Mouse (Mus musculus) brain, embryonic 18.5 days (tissue): ENCODE data around the gene Rnf215.
"Not testable (repeated sequence)": the region's sequence is repeated elsewhere in the genome, so short reads cannot be mapped to it uniquely, and the experiment has no call there.

ENCODE experiments used
- DNase-seq: peaks from one replicate; pipeline ENCODE4 v3.0.0-alpha.2; 2012; ENCODE audit warnings: low read depth, low spot score

Rnf215 gene

DNA sequence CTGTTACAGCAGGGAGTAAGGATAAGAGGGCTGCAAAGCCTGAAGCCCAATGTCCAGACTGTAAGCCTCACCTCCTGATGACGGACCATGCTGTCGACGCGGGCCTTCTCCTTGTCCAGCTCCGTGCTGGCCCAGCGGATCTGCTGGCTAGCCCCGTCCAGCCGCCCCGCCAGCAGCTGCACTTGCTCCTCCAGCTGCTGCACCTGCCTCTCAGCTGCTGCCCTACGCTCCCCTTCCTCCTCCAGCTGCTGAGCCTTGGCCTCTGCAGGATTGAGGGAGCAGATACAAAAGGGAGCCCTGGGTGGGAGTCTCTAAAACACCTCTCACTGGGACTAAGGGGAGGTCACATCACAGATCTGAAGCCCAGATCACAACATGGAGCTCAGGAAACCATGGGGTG is 12.1 kb downstream of the Rnf215 start:
- DNase-seq, result no peak

DNA sequence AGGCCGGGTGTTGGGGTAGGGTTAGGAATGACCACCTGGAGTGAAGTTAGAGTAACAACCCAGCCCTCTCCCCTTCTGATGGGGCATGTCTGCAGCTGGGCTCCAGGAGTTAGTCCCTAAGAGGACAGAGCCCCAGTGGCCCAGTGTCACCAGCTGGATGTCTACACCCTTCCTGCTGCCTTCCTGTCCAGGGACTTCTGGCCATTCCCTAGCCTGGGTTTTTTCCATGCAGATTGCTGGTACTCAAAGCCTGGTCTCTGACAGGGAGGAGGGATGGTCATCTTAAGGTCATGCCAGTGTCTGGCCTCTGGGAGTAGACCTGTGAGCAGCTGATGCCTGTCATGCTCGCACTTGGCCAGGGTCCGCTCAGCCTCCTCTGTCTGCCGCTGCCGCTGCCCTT is 13.1 kb downstream of the Rnf215 start:
- no peak for DNase-seq

DNA sequence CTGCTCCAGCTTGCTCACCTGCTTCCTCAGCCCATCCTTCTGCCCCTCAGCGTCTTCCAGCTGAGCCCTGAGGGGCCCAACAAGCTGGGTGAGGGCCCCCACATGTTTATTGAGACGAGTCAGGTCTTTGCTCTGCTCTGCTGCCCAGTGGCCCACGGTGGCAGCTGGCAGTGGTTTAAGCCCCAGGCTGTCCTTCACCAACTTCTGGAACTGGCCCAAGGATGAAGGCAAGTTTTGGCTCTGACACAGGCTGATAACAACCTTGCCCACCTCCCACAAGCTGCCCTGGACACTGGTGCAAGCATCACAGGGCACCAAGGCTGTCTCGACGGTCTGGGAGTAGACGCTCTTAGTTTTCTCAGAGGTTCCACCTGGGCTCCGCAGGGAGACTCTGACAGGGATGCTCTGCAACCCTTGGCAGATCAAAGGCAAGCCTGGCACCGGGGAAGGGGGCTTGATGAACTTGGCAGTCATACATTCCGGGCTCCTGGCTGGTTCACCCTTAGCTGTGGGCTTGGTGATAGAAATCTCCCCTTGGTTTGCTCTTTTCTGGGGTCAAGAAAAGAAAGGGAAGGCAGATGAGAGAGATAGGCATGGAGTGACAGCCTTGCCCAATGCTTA is 13.6 kb downstream of the Rnf215 start:
- DNase-seq, result no peak

DNA sequence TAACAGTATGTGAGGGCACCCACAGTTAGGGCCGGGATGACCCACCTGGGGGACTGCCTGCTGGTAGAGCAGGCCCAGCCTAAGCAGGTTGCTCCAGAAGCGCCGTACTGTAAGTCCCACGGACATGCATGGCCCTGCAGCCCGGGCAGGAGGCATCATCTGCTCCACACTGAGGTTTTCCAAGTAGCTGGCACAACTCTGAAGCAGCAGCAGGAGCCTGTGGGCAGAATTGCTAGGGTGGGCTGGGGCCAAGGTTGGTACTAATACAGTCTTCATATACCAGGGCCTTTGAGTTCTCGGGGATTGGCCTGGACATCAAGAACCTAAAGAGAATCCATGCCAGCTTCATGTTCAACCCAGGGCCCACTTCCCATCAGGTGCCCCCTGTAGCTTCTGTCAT is 14.9 kb downstream of the Rnf215 start:
- no peak for DNase-seq

DNA sequence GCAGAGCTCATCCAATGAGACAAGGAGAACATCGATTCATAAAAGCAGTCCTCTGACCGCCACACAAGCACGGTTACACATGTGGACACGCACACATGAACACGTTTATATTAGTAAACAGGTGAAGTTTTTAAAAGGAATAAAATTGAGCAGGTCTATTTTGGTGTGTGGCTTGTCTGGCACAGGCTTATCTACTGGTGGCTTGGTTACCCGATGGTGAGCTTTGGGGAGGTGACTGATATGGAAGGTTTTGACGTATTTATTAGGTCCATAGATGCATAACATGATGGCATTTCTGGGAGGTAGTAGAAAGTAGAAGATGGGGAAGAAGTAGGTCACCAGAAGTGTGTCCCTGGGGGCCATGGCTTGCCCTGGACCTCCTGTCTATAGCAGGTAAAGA is 18.7 kb downstream of the Rnf215 start:
- no peak for DNase-seq

DNA sequence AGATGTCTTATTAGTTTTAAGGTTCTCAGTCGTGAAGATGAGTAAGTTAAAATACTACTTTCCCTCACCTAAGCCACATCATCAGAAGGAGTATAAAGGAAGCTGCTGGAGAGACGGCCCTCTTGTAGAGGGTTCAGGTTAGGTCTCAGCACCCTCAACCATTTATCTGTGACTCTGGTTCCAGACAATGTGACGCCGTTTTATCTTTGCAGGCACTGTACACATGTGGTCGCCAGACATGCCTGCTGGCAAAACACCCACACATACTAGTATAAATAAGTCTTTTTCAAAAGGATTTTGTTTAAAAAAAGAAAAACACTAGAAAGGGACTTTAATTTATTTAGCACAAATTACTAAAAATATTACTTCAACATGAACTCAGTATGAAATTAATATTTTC is 20.6 kb downstream of the Rnf215 start:
- no peak for DNase-seq

DNA sequence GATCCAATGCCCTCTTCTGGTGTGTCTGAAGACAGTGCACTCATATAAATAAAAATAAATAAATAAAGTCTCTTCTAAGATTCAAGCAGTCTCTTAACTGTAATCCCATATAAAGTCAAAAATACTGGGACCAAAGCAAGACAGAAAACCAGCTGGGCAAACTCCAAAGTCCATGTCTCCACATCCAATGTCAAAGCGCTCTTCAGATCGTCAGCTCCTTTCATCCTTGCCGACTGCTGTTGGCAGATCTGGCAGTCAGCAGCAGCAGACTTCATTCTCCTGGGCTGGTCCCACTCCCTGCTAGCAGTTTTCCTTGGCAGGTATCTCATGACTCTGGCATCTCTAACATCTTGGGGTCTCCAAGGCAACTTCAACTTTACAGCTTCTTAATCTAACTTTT is 23.7 kb downstream of the Rnf215 start:
- DNase-seq, result no peak

DNA sequence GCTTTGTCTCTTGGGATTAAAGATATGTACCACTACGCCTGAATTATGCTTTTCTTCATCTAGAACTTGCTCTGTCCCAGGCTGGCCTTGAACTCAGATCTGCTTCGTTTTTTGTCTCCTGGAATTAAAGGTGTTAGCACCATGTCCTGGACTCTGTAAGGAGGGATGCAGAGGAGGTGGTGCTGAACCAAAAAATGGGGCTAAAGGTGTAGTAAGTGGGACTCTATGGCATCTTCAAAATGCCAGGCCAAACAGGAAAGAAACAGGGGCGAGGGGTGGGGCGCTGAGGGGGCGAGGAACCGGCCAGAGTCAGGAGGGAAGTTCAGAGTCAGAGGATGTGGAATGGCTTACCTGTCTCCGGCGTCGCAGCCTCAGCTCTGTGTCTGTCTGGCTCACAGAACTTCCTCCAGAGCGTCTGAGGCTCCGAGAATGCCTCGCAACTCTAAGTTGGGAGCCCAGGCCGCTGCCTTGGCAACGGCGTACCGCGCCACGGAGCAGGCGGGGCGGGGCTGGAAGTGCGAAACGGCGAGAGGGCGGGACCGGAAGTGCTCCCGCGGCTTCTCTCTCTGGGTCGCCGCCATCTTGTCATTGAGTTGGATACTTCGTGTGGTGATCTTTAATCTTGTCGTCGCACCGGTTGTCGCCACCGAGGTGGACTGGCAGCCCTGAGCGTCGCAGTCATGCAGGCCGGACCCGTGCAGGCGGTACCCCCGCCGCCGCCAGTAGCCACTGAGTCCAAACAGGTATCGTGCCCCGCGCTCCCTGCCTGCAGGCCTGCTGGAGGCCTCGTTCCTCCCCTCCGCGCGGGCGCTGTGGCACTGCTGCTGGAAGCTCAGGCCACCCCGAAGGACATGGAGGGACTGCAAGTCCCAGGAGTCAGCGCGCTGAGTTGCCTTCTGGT is 25.1 kb downstream of the Rnf215 start, which contains the start of the genes Ccdc157 and Sf3a1:
Ccdc157 (minus strand) TSS at position 486 of the 901 bp plus-strand sequence.
Sf3a1 (plus strand) TSS at position 543 of the 901 bp plus-strand sequence.
- DNase-seq, result peak; percentile 79

DNA sequence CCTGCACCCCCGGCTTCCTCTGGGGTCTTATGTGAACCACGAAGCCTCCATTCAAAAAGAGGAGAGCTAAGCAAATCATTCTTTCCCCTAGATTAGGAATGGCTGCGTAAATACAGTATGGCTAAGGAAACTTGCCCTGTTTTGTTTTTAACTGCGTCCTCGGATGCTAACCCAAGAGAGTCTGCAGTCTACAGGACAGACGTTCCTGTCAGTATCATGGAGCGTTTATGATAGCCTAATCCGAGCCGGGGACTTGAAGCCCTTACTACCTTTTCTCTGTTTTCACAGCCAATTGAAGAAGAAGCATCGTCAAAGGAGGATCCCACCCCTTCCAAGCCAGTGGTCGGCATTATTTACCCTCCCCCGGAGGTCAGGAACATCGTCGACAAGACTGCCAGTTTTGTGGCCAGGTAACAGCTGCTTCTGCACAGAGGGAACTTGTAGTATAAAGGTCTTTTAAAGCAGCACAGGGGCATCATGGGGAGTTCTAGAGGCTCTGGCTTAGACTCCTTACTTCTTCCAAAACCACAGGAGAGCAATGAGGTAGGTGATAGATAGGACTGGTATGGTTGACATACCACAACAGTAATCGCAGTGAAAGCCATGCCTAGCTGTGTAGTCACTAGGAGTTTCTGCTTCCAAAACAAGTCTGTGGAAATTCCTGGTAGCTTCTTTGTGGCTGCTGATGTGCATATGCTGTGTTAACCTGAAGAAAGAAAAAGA is 25.9 kb downstream of the Rnf215 start:
- no peak for DNase-seq

DNA sequence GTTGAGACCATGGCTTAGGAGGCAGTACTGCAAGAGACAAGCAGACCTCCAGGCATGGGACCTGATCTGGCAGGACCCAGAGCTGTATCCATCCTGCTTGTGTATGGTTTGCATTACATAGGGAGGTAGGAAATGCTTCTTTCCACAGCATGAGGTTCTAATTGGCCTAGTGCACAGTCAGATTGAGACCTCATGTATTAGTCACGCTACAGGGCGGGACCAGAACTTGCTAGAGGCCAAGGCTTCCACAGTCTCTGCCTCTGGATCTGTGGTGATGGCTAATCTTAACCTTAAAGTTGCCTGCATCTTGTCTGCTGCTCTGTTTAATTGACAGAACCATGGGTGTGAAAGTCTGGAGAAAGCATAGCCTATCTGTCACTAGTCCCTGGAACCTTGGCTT is 29.7 kb downstream of the Rnf215 start:
- no peak for DNase-seq

DNA sequence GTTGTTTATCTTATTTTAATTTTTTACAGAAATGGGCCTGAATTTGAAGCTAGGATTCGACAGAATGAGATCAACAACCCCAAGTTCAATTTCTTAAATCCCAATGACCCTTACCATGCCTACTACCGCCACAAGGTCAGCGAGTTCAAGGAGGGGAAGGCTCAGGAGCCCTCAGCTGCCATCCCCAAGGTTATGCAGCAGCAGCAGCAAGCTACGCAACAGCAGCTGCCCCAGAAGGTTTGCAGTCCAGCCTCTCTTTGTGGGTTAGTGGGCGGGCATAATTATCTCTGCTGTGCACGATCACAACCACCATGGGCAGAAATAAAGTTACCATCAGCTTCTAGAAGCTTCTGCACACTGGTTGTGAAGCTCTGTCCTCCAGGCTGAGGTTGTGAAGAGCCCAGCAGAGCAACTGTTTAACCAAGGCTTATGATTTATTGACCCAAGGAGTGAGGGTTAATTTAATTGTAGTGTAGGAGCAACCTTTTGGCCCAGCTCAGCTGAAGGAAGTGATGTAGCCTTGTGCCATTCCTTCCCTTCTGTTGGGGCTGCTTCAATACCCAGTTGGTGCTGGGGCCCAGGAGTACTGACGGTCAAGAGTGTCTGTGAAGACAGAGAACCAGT is 31.6 kb downstream of the Rnf215 start:
- DNase-seq, result no peak

DNA sequence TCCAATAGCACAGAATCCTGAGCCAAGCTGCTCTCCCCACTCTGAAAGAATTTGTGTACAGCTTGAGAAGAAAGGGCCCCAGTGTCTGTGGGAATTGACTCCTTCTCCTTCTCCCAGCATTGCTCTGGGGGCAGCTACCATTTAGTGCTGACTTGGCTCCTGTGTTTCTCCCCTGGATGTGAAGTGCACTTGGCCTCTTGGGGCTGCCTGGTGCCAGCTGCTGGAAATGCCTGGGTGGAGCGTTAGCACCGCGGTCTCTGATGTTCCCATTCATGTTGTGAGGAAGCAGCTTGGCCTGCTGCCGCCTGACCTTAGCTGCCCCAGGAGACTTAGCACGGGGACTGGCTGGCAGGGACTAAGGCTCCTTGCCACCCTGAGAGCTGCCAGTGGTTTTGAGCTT is 39.6 kb downstream of the Rnf215 start:
- peak; percentile 42 for DNase-seq

DNA sequence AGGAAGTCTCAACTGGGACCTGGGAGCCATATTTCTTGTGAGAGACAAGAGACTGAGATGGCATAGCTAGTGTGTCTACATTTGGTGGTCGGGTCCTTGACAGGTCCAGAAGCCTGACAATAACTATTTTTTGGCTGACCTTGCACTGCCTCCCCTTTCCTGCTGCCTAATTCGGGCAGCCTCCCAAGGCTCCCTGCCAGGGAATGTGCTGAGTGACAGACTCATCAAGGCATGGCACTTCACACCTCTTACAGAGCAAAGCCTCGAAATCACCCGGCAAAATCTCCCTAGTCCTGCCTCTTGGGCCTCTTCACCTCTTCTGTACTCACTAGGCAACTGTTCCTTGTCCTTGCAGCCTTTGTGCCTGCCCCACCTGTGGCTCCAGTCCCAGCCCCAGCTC is 42.7 kb downstream of the Rnf215 start:
- no peak for DNase-seq

DNA sequence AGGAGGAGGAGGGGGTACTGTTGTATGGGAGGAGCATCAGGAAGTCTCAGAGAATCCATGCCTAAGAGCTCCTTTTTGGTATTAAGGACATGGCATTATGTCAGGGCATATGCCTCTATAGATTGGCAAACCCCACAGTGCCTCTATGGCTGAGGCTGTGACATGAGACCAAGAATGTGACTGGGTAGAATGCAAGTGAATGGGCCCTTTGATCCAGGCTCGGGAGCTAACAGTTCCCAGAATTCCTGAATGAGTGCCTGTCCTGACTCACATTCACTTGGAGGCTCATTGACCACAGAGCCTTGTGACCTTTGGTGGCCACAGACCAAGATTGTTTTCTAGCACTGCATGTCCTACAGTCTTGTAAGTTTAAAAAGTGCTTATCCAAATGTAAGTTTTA is 47.1 kb downstream of the Rnf215 start:
- DNase-seq, result no peak

DNA sequence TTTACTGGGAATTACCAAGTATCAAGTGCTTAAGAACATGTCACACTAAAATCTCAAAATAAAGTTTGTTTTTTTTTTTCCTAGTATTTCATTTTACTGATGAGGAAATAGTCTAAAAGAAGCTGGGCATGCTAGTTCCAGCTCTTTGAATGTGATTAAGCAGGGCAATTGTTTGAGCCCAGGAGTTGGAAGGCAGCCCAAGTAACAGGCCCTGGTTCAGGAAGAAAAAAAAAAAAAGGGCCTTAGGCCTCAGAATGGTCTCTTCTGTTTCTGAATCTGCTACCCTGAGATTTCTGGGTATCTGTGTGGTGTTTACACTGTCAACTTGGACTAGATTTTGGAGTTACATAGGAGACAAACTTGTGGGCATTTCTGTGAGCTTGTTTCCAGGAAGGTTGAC is 48.5 kb downstream of the Rnf215 start:
- DNase-seq, result no peak

DNA sequence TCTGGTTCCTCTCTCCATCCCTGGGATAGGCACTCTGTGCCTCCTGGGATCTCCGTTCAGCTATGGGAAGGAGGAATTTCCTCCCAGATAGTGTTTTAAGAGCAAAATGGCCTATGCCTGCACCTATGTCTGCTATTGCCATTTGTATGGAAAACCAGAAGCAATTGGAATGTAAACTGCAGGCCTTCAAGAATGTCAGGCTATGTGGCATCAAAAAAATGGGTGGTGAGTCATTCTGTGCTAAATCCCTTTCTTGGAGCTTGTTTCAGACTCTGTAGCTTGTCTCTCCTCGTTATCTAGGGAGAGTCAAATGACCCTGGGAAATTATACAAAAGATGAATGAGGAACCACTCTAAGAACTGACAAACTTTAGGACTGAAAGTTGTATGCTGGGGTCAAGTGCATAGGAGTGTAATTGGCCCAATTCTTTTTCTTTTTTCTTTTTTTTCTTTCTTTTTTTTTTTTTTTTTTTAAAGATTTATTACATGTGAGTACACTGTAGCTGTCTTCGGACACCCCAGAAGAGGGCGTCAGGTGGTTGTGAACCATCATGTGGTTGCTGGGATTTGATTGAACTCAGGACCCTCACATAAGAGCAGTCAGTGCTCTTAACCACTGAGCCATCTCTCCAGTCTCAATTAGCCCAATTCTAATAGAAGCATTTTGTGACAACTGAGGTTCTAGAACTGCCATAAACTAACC is 49.4 kb downstream of the Rnf215 start:
- DNase-seq, result no peak

DNA sequence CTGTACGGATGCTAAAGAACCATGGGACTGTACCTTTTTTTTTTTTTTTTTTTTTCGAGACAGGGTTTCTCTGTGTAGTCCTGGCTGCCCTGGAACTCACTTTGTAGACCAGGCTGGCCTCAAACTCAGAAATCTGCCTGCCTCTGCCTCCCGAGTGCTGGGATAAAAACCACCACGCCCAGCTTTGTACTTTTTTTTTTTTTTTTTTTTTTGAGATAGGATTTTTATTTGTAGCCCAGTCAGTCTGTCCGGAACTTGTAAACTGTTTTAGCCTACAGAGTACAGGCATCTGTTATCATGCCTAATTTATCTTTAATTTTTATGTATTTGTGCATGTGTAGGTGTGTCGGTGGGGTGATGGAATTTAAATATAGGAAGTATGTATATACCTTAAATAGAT is 50.5 kb downstream of the Rnf215 start:
- DNase-seq, result not testable (repeated sequence)

DNA sequence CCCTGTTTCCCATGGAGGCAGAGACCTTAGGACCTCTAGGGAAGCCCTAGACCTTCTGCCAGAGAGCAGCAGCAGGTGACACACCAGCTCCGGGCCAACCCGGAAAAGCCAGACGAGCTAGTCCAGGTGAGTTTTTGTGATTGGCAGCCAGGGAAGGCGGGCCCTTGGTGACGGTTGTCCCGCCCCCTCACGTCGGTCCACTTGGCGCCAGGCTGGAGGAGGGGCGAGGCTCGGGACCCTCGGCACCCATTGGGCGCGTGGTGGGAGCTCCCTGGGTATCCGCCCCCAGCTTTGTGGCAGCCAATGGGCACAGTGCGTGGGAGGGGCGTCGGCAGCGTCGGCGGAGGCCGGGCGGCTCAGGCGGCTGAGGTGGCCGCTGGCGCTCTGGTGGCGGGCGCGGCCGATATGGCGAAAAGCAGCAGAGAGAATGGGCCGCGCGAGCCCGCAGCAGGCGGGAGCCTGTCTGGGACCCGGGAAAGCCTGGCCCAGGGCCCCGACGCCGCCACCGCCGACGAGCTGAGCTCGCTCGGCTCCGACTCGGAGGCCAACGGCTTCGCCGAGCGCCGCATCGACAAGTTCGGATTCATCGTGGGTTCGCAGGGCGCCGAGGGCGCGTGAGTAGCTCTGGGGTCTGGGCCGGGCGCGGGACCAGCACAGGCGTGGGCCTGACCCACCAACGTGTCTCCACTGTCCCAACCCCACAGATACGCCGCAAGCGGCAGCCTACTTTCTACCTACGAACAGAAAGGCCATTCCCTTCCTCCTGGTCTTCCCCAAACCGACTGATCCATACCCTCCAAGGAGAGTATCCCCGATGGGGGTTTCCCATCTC is 51.7 kb downstream of the Rnf215 start, which contains the start of gene Tbc1d10a:
Tbc1d10a (plus strand) TSS at position 304 of the 832 bp plus-strand sequence.
- peak; percentile 94 for DNase-seq

DNA sequence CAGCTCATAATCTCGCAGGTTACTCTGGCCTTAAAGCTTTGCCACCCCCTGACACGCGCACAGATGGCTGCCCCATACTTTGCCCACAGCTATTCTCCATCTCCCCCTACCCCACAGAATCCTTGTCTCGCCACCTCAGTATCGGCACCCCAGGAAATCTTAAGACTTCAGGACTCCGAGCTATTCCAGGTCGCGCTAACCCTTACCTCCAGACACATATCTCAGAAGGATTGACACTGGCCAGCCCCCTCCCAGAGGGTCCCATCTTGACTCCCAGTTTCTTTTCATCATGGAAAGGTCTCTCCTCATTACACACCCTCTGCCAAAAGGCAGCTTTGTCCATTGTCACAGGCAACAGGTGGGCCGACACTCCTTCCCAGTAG is 52.3 kb downstream of the Rnf215 start:
- DNase-seq, result no peak

DNA sequence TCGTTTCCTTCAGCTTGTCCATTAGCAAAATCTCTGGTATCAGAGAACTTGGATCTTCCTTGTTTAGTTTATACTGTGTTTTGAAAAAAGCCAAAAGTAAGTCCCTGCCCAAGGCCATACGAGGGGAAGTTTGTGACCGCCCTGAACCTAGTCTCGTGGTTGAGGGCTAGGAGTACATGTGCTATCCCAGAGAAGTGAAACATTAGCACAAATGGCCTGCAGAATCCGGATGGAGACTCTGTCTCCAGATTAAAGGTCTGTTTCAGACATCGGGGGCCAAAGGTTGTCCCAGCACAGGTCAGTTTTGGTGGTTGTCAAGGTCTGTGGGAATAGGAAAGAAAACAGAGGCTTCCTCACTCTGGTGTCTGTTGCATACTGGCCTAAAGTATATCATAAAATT is 54.2 kb downstream of the Rnf215 start:
- no peak for DNase-seq
